Mouse (Mus musculus): Measurements from ENCODE around the gene Setd4.

DNA sequence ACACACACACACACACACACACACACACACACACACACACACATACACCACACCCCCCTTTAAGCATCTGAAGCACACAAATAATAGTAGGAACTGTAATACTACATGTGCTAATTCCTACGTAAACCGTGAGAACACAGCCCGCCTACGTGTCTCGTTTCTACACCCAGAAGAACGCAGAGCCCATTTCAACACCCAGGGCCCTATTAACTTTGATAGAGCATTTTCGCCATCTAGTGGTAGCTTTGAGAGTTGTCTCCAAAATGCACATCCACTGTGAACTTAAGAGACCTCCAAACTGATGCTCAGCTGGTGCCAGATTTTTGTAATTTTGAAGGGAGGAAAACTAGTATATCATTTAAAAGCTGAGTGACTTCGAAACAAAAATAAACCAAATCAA is 60.2 kb downstream of the Setd4 start:
- TF ChIP-seq CTCF (IDR thresholded peaks at IDR 0.05; ENCODE audit: borderline replicate concordance, insufficient read depth, low read length) (no peak), POLR2A (IDR thresholded peaks at IDR 0.05; ENCODE audit: low read depth, low read length) (no peak)
